Mouse (Mus musculus): ENCODE results near the gene Arhgef10l. TPM values are rescaled to one million over a fixed set of nuclear protein-coding genes. Genes with fewer than 3 reads are reported as not detected.

Arhgef10l gene
- polyA plus RNA-seq (2021): 34.1 TPM

DNA sequence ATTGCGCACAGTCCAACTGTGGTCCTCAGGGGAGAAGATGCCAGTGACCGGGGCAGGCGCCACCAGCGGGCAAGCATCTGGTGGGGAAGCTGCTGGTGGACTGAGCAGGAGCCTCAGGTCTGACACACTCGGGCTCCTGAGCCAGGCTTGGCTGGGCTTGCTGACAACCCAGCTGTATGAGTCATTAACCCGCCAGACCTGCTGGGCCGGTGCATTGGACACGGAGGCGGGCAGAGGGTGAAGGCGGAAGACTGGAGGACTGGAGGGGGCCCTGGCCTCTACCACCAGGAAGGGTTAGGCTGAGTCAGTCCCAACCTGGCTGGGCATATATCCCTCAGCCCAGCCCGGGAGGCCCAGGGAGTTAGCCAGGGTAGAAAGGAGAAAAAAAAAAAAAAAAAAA is at the start of gene Arhgef10l:
Gene Arhgef10l, minus strand, starts transcription at position 253 of the 400 bp plus-strand sequence.
- in situ Hi-C loops (cut with MboI; ENCODE audit: low pct_unique_long_range_greater_than_20kb): loop anchor here (5.0 kb wide), 1 partner anchor 48 kb away; no protein-coding TSS in a partner anchor
- CTCF ChIA-PET: no interaction called here
- TF ChIP-seq CTCF (IDR thresholded peaks at IDR 0.05): no peak
- POLR2A ChIA-PET: interaction anchor here (0.6 kb wide), 2 partner anchors 8 to 51 kb away, joined by 3 read pairs; no protein-coding TSS in a partner anchor
- ATAC-seq (peak; percentile 64), DNase-seq (ENCODE audit: low read depth, low spot score) (peak; percentile 79)
- H3K27me3 ChIP-seq: no peaks in the 10 kb centered on the region

DNA sequence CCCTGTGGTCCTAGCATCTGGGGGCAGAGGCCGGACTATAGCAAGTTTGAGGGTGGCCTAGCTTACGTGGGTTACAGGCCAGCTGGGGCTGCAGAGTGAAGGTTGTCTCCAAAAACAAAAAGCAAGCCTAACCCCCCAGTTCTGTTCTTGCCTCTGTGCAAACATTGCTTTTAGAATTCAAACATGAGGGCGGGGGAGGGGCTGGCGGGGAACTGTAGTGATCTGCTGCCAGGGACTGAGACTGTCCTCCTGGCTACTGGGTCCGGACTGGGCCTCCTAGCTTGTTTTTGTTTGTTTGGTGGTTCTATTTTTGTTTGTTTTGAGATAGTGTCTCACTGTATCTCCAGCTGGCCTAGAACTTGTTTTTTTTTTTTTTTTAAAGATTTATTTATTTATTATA is 48.8 kb upstream of the Arhgef10l start:
- DNase-seq (ENCODE audit: low read depth, low spot score): no peak
- CTCF ChIA-PET: interaction anchor here (4.7 kb wide), 1 partner anchor 34 kb away, joined by 29 read pairs; no protein-coding TSS in a partner anchor
- in situ Hi-C loops (cut with MboI; ENCODE audit: low pct_unique_long_range_greater_than_20kb): loop anchor here (5.0 kb wide), 1 partner anchor 37 kb away; no protein-coding TSS in a partner anchor
- TF ChIP-seq CTCF (IDR thresholded peaks at IDR 0.05): no peak
- no peaks in the 10 kb centered on the region for H3K27me3 ChIP-seq
- ATAC-seq: no peak
- POLR2A ChIA-PET: interaction anchor here (1.2 kb wide), 1 partner anchor 14 kb away, joined by 4 read pairs; the partner anchor contains the start of gene Rcc2

DNA sequence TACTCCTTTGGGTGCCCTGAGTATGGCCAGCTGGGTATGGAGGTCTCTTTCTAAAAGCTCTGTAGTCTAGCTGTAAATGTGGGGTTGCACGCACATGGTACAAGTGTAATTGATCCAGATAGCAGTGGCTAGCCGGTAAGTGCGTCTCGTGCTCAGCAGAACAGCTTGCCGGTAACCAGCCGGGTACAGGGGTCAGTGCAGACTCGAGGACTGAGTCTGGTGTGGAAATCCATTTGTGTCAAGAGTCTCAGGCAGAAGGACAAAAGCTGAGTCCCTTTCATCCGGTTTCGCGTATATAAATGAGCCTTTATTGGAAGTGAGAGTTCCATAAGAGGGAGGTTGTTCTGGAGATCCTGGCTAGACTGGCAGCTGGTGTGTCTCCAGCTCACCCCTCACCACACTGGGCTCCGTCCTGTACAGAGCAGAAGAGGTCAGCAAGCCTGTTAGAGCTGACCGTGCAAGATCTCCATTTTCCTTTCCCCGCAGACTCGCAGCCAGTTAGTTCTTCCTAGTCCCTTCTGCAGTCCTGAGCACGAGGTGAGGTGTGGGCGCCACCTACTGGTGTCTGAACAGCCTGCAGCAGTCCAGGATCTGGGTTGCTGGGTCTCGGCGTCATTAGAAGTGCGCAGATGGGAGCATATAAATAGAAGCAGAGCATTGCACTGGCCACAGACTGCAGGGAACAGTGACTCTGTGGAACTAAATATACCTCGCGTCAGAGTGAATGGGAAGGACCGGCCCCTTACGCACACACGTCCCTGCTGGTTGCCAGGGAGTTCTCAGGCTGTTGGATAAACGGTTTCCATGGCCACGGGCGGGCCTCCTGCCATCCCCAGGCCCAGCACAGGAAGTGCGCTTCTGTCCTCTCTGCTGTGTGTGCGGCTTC is 47.9 kb upstream of the Arhgef10l start:
- no peak for ATAC-seq
- no peak for TF ChIP-seq CTCF (IDR thresholded peaks at IDR 0.05)
- in situ Hi-C loops (cut with MboI; ENCODE audit: low pct_unique_long_range_greater_than_20kb): loop anchor here (5.0 kb wide), 1 partner anchor 36 kb away; no protein-coding TSS in a partner anchor

DNA sequence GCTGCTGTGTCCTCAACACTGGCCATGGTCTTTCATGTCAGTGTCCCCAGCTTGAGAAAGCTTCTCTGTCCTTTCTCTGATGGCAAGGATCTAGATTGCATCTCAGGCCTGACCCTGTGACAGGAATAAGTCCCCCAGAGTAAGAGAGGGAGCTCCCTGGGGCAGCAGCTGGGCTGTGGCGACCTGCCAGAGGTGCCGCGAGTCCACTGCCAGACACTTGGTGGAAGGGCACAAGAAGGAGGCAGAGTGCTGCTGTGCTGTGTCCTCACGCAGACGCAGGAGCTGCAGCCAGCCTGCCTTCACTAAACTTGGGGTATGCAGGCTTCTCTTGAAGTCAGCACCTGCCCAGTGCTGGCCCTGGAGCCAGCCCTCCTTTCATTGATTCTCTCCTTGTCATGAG is 45.5 kb upstream of the Arhgef10l start:
- POLR2A ChIA-PET: no interaction called here
- no peaks in the 10 kb centered on the region for H3K27me3 ChIP-seq
- in situ Hi-C loops (cut with MboI; ENCODE audit: low pct_unique_long_range_greater_than_20kb): loop anchor here (5.0 kb wide), 1 partner anchor 34 kb away; no protein-coding TSS in a partner anchor
- CTCF ChIA-PET: interaction anchor here (4.7 kb wide), 1 partner anchor 31 kb away, joined by 29 read pairs; no protein-coding TSS in a partner anchor
- TF ChIP-seq CTCF (IDR thresholded peaks at IDR 0.05): no peak
- DNase-seq (ENCODE audit: low read depth, low spot score): no peak
- ATAC-seq: no peak

More for the DNA sequence above, 47.9 kb upstream of the Arhgef10l start:
- no peaks in the 10 kb centered on the region for H3K27me3 ChIP-seq
- ChIA-PET POLR2A (interaction anchor here (0.8 to 1.2 kb wide), 2 partner anchors 13 to 26 kb away, joined by 3 to 4 read pairs; partner anchors contain the start of gene Rcc2), CTCF (interaction anchor here (0.6 to 4.7 kb wide), 7 partner anchors 10 to 122 kb away, joined by 3 to 29 read pairs (median 6); no protein-coding TSS in a partner anchor)
- peak; percentile 41 for DNase-seq (ENCODE audit: low read depth, low spot score)

DNA sequence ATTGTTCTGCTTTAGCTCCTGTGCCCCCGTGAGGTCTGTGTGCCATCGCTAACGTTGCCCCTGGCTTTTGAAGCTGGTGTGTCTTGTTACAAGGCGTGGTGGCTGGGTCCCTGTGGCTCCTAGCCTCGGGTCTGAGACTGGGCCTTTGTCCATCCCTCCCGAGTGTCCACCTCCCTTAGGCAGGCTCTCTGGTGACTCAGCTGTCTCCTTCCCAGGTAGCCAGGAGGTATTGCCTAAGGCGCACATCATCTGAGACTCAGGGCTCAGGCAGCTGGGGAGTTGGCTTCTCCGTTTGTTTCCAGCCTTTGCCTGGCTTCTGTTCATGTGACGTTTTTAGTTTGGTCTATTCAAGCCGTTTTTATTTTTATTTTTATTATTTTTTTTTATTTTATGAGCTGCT is 45.0 kb upstream of the Arhgef10l start:
- H3K27me3 ChIP-seq: no peaks in the 10 kb centered on the region
- ATAC-seq: no peak
- ChIA-PET CTCF (no interaction called here), POLR2A (no interaction called here)
- DNase-seq (ENCODE audit: low read depth, low spot score): no peak
- in situ Hi-C loops (cut with MboI; ENCODE audit: low pct_unique_long_range_greater_than_20kb): loop anchor here (5.0 kb wide), 1 partner anchor 33 kb away; no protein-coding TSS in a partner anchor
- TF ChIP-seq CTCF (IDR thresholded peaks at IDR 0.05): no peak

DNA sequence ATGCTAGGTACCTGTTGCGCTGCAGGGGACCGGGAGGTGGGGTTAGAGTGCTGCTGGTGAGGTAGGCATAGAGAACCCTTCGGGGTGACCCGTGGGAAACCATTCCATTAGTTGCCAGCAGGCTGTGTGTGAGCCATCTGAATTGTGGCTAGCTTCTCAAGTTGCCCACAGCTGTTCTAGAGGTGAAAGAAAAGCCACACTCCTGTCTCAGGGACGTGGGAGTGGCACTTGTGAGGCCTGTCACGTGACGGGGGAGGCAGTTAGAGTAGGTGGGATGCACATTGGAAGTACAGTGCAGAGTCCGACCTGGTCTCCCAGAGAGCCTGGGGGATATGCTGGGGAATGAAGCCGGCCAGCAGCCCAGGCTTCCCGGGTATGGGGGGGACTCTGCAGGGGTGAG is 43.8 kb upstream of the Arhgef10l start:
- CTCF ChIA-PET: no interaction called here
- no peaks in the 10 kb centered on the region for H3K27me3 ChIP-seq
- in situ Hi-C loops (cut with MboI; ENCODE audit: low pct_unique_long_range_greater_than_20kb): loop anchor here (5.0 kb wide), 1 partner anchor 32 kb away; no protein-coding TSS in a partner anchor
- ATAC-seq (no peak), DNase-seq (ENCODE audit: low read depth, low spot score) (no peak)
- POLR2A ChIA-PET: no interaction called here
- TF ChIP-seq CTCF (IDR thresholded peaks at IDR 0.05): no peak

DNA sequence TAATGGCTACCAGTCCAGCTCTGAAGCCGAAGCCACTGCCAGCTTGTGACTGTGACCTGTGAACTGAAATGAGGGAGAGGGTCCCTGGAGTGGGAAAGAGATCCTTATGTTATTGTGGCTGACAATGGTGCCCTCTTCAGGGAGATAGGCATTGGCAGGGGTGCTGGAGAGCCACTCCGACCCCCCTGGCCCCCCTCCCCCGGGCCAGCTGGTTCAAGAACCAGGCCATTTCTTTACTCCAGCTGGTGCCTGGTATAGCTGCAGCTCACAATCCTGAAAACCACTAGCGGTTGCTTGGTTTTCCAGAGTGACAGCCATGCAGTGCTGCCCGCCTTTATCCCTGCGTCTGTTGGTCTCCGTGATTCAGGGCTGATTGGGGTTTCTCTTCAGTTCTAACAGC is 43.3 kb upstream of the Arhgef10l start:
- H3K27me3 ChIP-seq: no peaks in the 10 kb centered on the region
- POLR2A ChIA-PET: no interaction called here
- DNase-seq (ENCODE audit: low read depth, low spot score) (no peak), ATAC-seq (no peak)
- in situ Hi-C loops (cut with MboI; ENCODE audit: low pct_unique_long_range_greater_than_20kb): no loop called here
- CTCF ChIA-PET: no interaction called here
- TF ChIP-seq CTCF (IDR thresholded peaks at IDR 0.05): no peak

DNA sequence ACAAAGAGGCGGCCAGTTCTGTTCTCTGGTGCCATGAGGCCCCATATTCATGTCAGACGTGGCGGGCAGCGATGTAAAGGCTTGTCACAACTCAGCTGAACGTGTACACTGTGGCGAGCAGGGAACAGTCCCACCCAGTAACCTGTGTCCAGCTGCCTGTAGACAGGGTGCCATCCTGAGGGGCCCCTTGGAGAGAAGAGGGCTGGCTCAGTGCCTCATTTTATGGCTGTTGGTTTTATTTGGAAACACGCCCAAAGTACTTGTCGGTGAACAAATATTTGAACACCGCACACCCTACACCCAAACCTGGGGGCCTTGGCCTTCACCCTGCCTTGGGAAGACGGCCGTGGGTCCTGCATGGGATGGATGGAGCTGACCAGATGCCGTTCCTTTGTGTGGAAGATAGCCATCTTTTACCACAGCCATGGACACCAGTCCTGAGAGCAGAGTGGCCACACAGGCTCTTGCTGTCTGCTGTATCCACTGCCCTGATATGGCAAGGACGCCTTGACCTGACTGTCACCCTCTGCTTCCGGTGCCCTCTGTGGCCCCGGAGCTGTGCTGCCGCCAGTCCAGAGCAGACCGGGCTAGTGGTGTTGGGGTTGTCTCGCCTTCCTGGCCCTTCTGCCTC is 42.6 kb upstream of the Arhgef10l start:
- DNase-seq (ENCODE audit: low read depth, low spot score): no peak
- no peak for TF ChIP-seq CTCF (IDR thresholded peaks at IDR 0.05)

DNA sequence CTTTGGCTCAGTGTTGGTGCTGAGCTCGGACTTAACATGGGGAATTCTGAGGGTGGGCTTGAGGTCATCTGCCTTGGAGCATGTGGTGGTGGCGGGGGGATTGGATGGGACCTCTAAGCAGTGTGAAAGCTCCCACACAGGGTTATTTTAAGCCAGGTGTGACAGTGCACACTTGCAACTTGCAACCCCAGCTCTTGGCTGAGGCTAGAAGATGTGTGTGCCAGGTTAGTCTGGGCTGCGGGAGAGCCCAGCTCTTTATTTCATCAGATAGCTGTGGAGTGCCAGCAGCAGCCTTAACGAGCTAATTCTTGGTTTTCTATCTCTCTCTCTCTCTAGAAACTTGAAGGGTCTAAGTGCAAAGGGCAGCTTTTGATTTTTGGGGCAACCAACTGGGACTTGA is 41.8 kb upstream of the Arhgef10l start:
- POLR2A ChIA-PET: interaction anchor here (0.5 kb wide), 1 partner anchor 160 kb away, joined by 3 read pairs; no protein-coding TSS in a partner anchor
- no peak for ATAC-seq
- TF ChIP-seq CTCF (IDR thresholded peaks at IDR 0.05): no peak
- CTCF ChIA-PET: no interaction called here
- in situ Hi-C loops (cut with MboI; ENCODE audit: low pct_unique_long_range_greater_than_20kb): no loop called here
- H3K27me3 ChIP-seq: no peaks in the 10 kb centered on the region
- no peak for DNase-seq (ENCODE audit: low read depth, low spot score)

More for the DNA sequence above, 42.6 kb upstream of the Arhgef10l start:
- POLR2A ChIA-PET: no interaction called here
- ATAC-seq: no peak
- in situ Hi-C loops (cut with MboI; ENCODE audit: low pct_unique_long_range_greater_than_20kb): no loop called here
- no peaks in the 10 kb centered on the region for H3K27me3 ChIP-seq
- CTCF ChIA-PET: no interaction called here

DNA sequence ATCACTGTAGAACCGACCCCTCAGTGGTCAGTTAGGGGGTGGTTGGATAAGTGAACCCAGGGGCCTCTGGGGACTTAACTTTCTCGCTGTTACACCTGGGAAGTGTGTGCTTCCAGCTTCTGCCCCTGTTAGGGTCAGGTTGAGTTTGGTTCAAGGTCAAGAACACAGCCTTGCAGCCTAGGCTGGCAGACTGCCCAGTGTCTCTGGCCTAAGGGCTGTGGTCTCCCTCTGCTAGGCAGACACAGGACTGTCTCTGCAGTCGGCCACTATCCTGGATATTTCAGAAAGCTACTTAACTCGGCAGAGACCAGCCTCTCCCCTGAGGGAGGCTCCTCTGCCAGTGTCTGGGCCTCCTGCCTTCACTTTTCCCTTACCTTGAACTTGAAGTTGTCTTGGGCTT is 38.4 kb upstream of the Arhgef10l start:
- DNase-seq (ENCODE audit: low read depth, low spot score) (no peak), ATAC-seq (no peak)
- ChIA-PET CTCF (interaction anchor here (3.7 kb wide), 1 partner anchor 9 kb away, joined by 13 read pairs; no protein-coding TSS in a partner anchor), POLR2A (no interaction called here)
- H3K27me3 ChIP-seq: no peaks in the 10 kb centered on the region
- no peak for TF ChIP-seq CTCF (IDR thresholded peaks at IDR 0.05)
- in situ Hi-C loops (cut with MboI; ENCODE audit: low pct_unique_long_range_greater_than_20kb): no loop called here
